Mouse (Mus musculus): ENCODE measurements around the gene Hoxa13.

Hoxa13 gene

DNA sequence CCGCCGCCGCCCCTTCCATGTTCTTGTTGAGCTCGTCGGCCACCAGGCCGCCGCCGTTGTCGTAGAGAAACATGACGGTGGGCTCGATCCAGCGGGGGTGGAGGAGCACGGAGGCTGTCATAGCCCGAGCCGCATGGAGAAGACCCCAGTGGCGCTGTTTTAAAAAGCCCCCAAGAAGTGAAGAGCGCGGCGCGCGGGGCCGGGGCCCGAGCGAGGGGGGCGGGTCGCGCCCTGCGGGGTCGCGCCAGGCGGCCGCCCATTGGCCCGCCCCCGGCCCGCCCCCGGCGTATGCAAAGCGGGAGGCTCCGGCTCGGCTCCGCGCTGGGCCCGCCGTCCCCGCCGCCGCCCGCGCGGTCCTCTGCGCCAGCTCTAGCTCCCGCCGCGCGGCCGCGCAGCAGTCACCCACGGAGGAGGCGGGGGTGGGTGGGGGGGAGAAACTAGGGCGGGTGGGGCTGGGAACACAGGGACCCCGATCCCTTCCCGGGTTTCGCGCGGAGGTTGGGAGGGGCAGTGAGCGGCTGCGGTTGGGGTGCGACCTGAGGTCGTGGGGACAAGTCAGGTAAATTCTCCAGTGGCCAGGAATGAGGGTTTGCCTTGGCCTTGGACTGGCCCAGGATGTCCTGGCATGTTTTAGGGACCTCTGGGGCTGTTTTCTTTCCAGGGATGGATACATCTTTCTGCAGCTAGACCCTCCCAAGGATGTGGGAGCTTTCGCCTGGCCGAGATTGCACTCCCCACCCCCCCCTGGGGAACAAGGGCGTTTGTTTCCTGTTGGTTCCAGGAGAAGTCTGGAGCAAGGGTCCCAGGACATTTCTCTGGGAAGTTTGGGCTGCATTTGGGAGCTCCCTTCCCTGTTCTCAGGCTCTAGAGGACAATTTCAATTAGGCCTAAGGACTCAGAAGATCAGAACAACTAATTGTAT, at the start of gene Hoxa13:
Gene Hoxa13 (minus strand): TSS at position 227 of the 922 bp plus-strand sequence.
- DNase-seq (ENCODE audit: low read depth) = peak; percentile 37

DNA sequence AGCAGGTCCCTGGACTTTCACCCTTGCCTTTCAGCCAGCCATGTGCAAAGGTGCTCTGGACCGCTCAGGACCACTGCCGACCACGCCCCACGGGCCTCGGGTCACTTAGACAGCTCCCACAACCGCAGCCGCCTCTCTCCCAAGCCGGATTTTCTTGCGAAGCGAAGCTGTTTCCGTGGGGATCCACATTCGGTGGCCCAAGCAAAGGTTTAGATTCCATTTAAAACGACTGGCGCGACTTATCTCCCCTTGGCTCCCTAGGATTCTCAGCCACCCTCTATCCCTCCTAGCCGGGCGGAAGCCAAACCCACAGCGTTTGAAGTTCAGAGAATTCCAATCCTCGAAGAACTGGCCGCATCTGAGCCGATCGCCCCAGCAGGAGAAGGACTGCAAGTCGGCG, 49.7 kb upstream of the Hoxa13 start:
- no peak for DNase-seq (ENCODE audit: low read depth)

DNA sequence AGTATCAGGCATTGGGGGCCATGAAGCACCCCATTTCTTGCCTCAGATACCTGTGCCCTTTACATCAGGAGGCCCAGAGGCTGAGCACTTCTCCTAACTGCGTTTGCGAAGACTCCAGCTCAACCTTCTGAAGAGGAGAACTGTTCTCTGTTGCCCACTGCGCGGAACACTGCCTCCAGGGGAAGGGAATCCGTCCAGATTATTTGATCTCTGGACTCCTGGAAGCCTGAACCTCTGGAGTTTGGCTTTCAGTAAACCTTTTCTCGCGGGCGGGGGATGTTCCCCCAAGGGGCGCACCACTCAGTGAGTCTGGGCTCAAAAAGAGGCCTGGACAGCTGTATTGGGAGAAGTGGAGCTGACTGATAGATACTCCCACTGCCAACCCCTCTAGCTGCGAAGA, 49.1 kb upstream of the Hoxa13 start:
- DNase-seq (ENCODE audit: low read depth) = no peak

DNA sequence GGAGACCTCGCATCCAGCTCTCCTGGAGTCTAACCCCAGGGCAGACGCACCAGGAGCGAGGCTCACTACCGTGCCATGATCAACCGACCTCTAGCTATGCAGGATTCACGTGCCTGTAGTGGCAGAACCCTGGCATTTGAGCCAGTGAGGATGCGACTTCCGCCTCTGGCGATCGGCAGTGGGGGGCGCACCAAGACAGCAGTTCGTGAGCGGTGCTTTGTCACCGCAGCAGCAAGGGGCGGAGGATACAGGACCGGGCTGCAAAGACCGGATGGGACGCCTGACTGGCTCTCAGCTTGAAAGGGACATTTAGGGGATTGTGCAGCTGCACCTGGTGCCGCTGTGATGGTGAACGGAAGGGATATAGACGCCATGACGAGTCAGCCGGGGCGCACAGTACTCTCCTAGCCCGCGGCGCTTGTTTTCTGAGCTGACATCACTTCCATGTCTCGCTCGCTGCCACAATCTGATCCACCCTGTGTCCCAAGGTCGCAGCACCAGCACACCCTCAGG, 45.3 kb upstream of the Hoxa13 start:
- peak; percentile 23 for DNase-seq (ENCODE audit: low read depth)

DNA sequence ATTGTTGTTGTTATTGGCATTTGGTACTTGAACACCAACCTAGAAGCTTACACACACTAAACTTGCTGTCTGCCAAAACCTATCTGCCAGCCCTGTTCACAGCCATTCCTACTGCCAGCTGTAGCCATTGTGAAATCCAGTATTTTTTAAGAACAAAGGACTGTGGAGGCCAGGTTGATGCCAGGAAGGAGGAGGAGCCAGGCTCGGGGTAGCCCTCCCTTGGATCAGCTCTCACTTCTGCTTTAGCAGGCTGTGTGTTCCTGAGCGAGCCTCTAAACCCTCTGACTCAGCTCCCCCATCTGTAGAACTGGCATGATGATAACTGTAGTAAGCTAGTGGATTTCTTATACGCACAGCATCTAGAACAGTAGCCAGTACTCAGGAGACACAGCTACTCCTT, 42.7 kb upstream of the Hoxa13 start:
- no peak for DNase-seq (ENCODE audit: low read depth)

DNA sequence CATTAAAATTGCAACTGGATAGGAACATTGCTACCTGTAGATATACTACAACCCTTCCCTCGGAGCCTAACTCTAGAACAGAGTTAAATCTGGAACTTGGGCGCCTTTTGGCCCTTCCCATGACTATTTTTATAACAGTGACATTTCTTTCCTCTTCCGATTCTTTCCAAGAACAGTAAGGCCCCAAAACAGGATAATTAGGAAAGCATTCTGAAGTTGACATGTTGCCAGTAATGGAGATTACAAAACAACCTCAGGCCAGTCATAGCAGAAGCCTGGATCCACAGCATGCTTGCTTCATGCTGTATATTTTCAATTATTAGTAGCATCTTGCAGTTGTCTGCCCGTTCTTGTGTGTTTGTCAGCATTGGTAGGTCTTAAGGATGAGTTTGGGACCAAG, 40.1 kb upstream of the Hoxa13 start:
- DNase-seq (ENCODE audit: low read depth) = no peak

DNA sequence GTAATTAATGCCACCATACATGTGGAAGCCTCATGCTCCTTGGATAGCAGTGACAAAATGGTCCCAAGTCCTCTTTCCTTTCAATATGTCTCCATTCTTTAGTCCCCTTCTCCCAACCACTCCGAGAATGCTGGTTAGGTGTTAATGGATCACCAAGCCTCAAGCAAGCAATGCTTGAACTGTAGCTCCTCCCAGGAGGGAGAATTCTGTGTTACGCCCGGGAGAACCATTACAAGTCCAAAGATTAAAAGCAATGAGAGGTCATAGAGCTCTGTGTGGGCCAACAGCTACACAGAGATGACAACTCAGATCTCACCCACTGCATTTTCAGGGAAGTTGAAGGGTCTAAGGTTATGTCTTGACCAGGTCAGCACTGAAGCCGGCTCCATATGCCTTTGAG, 37.8 kb upstream of the Hoxa13 start:
- no peak for DNase-seq (ENCODE audit: low read depth)

DNA sequence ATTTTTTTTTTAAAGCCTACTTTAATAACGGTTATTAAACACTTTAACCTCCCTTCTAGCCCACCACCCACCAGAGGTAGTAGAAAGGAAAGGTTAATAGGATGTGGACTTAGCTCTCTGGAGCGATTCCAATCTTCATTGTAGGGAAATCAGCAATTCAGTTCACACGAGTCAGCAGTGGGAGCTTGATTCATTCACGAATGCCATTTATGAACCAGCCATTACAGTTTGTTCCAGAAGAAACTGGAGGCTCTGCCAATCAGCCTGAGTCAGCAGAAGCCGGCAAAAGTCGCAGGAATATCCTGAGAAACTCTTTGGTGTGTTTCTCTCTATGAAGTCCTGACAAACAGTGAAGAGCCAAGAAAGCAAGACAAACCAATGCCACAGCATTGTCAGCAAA, 33.9 kb upstream of the Hoxa13 start:
- DNase-seq (ENCODE audit: low read depth) = no peak

DNA sequence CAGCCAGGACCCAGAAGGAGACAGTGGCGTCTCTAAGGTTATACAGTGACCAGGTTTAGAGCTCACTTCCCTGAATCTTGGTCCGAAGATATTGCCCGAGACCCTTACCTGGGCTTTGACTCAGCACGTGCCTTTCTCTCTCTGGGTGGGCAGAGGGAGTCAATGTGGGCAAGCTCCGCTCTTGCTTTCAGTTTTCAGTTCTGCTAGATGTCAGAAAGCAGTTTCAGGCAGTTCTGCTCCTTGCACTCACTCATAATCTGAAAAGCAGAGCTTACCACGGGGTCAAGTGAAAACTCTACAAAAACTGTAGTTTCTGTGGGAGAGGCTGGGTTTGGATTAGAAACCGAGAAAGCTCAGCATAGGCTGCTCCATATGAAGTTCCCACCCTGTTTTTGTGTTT, 31.6 kb upstream of the Hoxa13 start:
- DNase-seq (ENCODE audit: low read depth) = no peak

DNA sequence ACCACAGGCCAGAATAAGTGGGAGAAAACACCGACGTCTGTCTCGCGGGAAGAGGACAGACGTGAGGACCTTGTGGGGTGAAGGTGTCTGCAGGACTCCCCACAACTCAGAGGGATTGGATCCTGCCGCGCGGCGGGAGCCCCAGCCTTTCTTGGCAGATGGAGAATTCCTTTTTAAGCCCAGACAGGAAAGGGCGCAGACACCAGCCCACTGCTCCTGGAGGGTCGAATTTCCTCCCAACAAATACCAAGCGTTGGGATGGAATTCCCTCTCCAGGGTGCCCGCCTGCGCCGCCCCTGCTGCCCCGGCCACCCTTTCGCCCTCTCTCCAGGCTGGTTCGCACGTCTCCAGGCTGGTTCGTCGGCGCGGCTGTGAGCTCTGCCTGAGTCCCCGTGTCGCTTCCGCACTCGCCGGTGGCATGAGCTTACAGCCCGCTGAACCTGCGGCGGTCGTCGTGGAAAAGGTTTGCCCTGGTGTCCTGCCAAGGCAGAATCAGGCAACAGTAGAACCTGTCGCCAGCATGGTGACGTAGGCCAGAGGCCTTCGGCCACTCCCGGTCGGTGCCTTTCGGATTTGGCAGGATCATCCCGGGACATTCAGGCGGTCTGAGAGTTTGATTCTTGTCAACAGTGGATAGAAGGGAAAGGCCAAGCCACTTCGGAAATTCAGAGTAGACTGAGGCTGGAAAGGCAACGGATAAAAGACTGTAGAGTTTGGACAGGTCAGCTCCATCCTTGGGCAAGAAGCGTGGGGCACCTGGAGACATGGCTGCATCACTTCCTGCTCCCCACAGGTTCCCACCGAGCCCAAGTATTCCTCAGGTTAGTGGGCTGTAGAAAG, 30.6 kb upstream of the Hoxa13 start:
- DNase-seq (ENCODE audit: low read depth) = no peak

DNA sequence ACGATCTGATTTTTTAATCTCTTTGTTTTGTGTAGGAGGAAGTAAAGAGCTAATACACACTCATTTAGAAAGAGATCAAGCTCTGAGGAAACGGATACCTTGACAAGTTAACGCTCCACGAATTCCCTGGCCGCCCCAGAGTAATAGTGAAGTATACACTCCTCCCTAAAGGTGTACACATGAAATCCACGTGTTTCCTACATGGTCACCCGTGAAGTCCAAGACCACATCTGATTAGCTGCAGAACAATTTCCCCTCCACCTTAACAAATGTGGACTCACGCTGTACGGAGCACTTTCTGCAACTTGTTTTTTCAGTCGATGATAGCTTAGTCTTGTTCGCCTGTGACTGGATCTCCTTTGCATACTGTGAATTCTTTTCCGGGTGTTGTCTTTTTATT, 29.5 kb upstream of the Hoxa13 start:
- no peak for DNase-seq (ENCODE audit: low read depth)

DNA sequence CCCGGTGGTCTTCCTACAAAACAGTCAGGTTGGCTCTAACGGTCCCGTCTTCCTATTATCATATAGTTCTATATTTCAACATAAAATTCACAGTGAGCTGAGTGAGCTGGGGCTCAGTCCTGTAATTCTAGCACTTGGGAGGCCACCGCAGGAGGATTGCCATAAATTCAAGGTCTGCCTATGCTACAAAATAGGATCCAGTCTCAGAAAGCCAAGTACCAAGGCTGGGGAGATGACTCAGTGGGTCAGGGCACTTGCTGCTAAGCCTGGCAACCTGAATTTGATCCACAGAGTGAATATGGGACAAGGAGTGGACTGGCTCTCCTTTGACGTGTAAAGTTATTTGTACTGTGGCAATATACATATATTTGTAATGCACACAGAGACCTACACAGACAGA, 23.2 kb upstream of the Hoxa13 start:
- no peak for DNase-seq (ENCODE audit: low read depth)

DNA sequence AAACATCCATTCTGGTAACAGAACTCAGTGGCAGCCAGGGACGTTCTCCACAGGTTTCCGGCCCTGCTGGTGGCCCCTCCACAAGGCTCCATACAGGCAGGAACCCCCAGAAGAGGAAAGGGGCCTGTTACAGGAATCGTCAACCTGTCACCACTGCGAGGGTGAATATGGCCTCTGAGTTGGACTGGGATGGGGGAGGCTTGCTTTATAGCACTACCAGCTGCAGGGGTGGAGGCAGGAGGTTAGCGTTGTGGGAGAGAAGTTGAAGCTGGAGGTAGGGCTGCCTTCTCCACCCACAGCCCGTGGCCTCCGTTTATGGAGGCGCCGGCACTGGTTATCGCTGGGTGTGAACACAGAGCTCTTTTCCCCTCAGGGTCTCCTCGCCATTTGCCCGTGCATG, 20.4 kb upstream of the Hoxa13 start:
- no peak for DNase-seq (ENCODE audit: low read depth)

DNA sequence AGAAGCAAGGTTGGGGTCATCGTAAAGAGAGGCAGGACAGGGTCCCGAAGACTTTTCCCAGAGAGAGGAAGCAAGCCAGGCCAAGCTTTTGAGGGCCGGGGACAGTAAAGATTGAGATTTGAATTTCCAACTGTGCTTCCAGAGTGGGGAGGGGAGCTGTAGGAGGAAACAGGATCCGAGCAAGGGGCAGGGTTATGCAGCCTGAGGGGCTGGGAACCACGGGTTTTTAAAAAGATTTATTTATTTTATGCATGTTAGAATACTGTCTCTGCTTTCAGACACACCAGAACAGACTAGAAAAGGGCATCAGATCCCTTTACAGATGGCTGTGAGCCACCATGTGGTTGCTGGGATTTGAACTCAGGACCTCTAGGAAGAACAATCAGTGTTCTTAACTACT, 16.2 kb upstream of the Hoxa13 start:
- DNase-seq (ENCODE audit: low read depth) = no peak

DNA sequence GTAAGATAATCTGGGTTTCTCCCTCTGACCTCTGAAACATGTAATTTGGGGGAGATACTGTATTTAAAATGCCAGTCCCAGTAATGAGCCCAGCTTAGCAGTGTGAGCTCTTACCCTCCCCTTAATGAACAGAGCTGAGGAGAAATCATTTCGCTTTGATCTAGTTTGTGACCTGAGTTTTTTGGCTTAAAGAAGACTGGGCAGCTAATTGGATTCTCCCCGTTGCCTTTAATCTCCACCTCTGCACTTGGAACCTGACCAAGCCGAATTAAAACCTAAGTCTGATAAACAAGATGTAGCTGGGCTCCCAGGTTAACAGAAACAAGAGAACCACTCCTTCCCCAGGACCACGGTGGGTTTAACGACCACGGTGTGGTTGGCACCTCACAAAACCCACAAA, 15.7 kb upstream of the Hoxa13 start:
- DNase-seq (ENCODE audit: low read depth) = no peak

DNA sequence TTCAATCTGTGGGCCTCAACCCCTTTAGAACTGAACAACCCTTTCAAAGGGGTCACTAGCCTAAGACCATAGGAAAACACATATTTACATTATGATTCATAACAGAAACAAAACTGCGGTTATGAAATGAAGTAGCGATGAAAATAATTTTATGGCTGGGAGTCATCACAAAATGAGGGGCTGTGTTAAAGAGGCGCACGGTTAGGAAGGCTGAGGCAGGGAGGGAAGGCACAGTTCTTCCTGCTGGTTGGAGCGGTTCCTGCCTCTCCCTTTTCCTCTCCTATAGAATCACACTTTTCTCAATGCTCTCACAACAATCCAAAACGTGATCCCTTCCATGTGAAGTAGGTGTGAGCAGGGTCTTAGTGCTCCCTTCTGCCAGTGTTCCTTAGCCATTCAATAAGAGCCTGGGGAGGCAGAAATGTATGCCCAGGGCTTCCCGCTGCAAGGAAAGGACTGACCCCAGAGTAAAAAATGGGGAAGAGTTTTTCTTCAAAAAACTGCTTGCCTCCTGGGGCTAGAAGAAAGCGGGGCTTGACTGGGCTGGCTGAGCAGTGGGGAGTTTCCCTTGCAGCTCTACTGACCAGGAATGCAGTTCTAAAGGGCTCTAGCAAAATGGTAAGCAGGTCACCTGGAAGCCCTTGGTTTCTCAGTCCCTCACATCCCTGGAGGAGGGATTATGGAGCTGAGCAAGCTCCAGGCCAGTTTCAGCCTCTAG, 15.0 kb upstream of the Hoxa13 start:
- no peak for DNase-seq (ENCODE audit: low read depth)

DNA sequence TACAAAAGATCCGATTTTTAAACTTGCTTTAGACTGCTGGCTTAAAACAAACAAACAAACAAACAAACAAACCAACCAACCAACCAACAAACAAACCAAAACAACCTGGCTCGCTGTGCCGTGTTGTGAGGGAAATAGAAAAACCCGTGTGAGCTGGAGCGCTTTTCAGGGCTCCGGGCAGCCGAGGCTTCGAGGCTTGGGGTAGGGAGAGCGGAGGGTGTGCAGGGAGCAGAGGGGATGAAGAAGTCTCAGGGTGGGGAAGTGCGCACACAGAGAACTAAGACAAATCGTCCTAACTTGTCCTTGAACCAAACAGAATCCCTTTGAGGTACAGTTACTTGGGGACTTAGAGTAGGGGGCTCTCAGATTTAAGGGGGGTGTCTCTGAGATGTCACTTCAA, 13.9 kb upstream of the Hoxa13 start:
- DNase-seq (ENCODE audit: low read depth) = no peak

DNA sequence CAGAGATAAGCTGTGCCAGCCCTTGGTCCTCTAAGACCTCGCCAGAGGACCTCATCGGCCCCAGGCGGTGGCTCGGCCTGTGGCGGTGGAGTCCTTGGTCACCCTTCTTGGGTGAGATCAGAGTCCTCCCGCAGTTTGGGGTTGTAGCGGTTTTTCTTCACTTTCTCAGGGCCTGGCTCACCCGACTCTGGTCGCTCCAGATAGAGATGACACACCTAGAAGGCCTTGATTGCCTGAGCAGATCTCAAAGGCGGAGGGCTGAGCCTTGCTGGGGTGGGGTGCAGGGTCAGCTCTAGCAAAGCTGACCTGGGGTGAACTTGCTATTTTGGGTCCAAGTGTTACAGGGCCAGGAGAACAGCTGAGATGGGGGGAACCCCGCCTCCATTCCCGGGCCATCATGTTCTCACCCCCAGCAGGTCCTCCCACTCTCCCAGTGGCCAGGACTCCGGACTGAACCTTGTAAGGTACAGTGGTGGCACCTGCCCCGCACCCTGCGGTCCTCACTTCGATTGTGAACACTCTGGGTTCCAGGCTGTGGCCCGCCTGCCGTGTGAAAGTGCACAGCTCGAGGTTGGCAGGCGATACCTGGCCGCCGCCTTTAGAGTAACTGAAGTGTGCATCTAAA, 13.1 kb upstream of the Hoxa13 start:
- no peak for DNase-seq (ENCODE audit: low read depth)

DNA sequence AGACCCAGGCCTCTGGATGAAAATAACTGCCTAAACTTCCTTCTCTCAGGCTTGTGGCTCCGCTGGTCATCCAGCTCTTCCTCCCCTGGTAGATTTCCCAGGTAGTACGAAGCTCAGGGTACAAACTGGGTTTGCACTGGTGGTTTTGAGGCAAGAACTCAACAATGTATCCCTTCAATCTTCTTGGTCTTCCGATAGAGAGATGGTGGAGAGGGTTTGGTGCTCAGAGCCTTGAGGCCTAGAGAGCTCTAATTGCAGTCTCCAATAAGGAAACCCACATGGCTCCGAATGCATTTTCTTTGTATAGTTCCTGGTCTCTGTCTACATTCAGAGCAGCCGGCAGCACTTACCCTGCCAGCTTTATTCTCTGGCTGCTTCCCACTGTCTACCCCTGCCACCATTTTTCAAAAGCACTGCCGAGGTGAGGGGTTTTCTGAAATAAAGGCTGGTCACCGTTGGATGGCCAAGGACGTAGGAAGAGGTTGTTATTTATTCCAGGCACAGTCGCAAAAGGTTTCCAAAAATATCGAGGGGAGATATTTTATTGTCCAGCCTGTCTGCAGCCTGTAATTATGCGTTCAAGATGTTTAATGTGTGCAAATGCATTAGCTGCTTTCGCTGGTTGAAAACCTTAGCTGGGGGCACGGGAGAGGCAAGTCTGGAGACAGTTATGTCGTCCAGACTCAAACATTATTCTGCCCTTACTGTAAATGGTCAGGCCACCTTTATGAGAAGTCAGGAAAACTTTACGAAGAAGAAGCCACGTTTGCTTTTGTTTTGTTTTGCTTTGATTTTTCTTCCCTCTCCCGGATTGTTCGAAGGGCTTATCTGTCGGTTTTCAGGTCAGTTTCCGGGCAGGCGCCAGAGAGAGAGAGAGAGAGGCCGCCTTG, 12.3 kb upstream of the Hoxa13 start:
- no peak for DNase-seq (ENCODE audit: low read depth)

DNA sequence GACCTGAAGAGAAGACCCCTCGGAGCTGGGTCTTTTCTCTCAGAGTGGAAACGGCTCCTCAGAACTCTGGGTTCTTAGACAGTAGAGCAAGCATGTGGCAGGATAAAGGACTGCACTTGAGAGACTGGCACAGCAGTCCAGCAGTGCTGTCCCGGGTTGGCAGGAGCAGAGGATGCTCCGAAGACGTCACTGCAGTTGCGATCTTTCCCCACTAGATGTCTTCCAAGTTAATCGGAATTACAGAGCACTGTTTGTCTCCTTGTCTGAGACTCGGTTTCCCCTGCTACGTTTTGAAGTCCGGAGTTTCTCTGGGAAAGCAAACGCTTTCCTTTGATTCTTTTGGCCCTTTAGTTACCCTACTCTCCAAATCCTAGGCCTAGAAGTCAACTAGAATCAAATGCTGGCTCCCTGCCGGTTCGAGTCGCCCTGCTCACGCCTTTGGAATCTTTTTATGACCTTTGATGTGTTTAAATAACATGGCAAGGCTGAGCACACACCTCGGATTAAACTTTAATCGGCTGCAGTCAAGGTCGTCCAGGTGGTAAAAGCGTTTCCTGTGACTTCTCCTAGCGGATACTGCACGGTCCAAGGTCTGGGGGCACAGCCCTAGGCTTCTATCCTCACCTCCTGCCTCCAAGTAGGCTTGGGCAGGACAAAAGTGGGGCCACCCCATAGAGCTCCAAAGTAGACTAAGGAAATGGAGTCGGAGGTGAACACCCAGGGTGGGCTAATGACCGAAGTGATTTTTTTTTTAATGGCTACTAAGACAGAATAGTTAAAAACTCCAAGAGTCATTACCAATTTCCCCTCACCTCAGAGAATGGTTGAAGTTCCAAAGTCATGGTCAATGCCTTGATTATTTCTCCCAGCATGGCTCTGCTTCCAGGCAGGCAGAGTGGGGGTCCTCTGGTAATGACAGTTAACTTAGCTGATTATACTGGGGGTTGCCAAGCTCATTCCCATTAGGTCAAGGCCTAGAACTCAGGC, 10.1 kb upstream of the Hoxa13 start:
- DNase-seq (ENCODE audit: low read depth) = peak; percentile 62
